Mouse (Mus musculus): ENCODE data around the gene Numbl. TPM values are rescaled to one million over a fixed set of nuclear protein-coding genes. Genes with fewer than 3 reads are reported as not detected.

The Numbl gene
- total and polyA plus RNA-seq, 2 experiments from 2014 or later: 6.2 to 15.9 TPM

DNA sequence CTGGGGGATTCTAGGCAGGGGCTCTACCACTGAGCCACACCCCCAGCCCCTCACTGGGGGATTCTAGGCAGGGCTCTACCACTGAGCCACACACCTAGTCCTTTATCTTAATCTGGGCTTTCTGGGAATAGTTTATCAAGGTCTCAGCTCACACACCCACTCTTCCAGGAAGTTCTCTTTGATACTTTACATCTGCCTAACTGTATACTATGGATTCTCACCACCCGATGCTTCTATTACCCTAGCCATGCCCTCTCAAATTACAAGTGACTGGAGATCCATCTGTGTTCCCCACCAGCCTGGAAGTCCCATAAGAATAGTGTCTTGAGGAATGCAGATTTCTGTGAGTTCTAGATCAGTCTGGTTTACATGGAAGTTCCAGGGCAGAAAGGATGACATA is 35.7 kb upstream of the Numbl start:
- ATAC-seq (ENCODE audit: insufficient read depth, low read depth) (no peak), DNase-seq (ENCODE audit: low spot score) (no peak)
- H3K36me3 ChIP-seq (replicated peaks; ENCODE audit: control insufficient read depth, insufficient read depth, low read length): peaks cover 14% of the 10 kb centered on the region
- TF ChIP-seq CTCF (IDR thresholded peaks at IDR 0.05; ENCODE audit: low read depth) (no peak), EP300 (IDR thresholded peaks at IDR 0.05; ENCODE audit: low read depth) (no peak)
- 68% methylated on average over 1 of the region's 1 CpGs for WGBS
- H3K9me3 ChIP-seq (replicated peaks; ENCODE audit: control insufficient read depth, low read length): no peaks in the 10 kb centered on the region
- H3K4me1 ChIP-seq (ENCODE audit: control insufficient read depth, insufficient read depth): peaks cover 13% of the 10 kb centered on the region
- H3K27ac ChIP-seq (ENCODE audit: low read depth): no peak overlapping the region
- H3K4me2 ChIP-seq (ENCODE audit: low read depth, low read length): no peak overlapping the region
- H3K4me3 ChIP-seq (ENCODE audit: low read depth, low read length): no peak overlapping the region
- no peak overlapping the region for H3K9ac ChIP-seq (replicated peaks; ENCODE audit: low read depth, low read length)
- no peaks in the 10 kb centered on the region for H3K27me3 ChIP-seq (ENCODE audit: control insufficient read depth, insufficient read depth, low read length)

DNA sequence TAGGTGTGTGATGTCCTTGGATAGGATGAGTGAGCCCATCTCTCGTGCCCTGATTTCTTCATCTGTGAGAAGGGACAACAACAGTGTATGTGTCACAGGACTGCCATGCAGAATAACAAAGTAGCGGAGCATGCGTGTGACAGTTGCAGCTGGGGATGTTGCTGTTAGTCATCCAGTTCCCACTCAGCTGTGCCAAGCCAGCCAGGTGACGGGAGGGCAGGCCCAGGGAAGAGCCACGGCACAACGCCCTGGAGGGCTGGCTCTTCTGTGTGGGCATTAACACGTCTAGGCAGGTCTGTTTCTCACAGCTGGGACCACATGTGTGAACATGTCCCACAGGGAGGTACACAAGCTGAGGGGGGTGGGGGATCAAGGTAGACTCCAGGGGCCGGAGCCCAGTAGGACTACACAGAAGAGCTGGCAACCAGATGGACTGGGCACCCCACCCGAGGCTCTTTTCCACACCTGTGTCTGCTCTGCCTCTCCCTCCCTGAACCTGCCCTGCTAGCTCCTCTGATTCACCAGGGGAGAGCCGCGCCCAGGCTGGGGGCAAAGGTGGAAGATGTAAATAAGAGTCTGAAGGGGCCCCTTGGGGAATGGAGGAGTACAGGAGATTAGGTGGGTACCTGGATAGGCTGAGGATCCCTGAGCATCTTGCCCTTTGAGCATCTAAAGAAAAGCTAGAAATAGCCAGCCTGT is 33.2 kb upstream of the Numbl start:
- WGBS: 79% methylated on average over 11 of the region's 11 CpGs
- Histone ChIP-seq H3K4me1 (ENCODE audit: control insufficient read depth, insufficient read depth) (peaks cover 16% of the 10 kb centered on the region), H3K9me3 (replicated peaks; ENCODE audit: control insufficient read depth, low read length) (no peaks in the 10 kb centered on the region), H3K4me2 (ENCODE audit: low read depth, low read length) (no peak overlapping the region), H3K36me3 (replicated peaks; ENCODE audit: control insufficient read depth, insufficient read depth, low read length) (0 out of 2 replicates have a peak, but pooled peaks cover 1% of the 10 kb centered on the region), H3K4me3 (ENCODE audit: low read depth, low read length) (no peak overlapping the region), H3K27ac (ENCODE audit: low read depth) (no peak overlapping the region), H3K9ac (replicated peaks; ENCODE audit: low read depth, low read length) (peak overlapping the region; percentile 30; the same call in 1 of the 2 replicates), H3K27me3 (ENCODE audit: control insufficient read depth, insufficient read depth, low read length) (no peaks in the 10 kb centered on the region)
- TF ChIP-seq CTCF (IDR thresholded peaks at IDR 0.05; ENCODE audit: low read depth) (no peak), EP300 (IDR thresholded peaks at IDR 0.05; ENCODE audit: low read depth) (no peak)
- ATAC-seq (ENCODE audit: insufficient read depth, low read depth) (no peak), DNase-seq (ENCODE audit: low spot score) (no peak)

DNA sequence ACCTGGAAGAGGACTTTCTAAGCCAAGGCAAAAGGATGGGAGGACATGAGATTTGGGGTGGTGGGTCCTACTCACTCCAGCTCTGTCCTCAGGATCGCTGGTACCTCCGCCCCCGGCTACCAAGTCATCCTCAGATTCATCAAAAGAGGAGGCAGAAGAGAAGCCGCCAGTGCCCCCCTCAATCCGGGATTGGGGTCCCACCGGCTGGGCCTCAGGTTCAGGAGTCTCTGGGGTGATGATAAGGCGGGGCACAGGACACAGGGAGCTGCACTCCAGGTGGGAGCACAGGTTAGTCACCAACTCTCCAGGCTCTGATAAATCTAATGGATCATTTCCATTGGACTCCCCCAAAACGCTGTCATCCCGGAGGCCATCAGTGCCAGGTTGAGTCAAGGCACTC is 31.0 kb upstream of the Numbl start:
- H3K4me3 ChIP-seq (ENCODE audit: low read depth, low read length): peak overlapping the region; percentile 73
- no peaks in the 10 kb centered on the region for H3K27me3 ChIP-seq (ENCODE audit: control insufficient read depth, insufficient read depth, low read length)
- DNase-seq (ENCODE audit: low spot score) (no peak), ATAC-seq (ENCODE audit: insufficient read depth, low read depth) (no peak)
- H3K9me3 ChIP-seq (replicated peaks; ENCODE audit: control insufficient read depth, low read length): no peaks in the 10 kb centered on the region
- 37% methylated on average over 9 of the region's 9 CpGs for WGBS
- no peak overlapping the region for H3K27ac ChIP-seq (ENCODE audit: low read depth)
- no peaks in the 10 kb centered on the region for H3K36me3 ChIP-seq (replicated peaks; ENCODE audit: control insufficient read depth, insufficient read depth, low read length)
- H3K4me1 ChIP-seq (ENCODE audit: control insufficient read depth, insufficient read depth): peaks cover 17% of the 10 kb centered on the region
- TF ChIP-seq CTCF (IDR thresholded peaks at IDR 0.05; ENCODE audit: low read depth) (no peak), EP300 (IDR thresholded peaks at IDR 0.05; ENCODE audit: low read depth) (no peak)
- H3K9ac ChIP-seq (replicated peaks; ENCODE audit: low read depth, low read length): peak overlapping the region; percentile 75; the same call in 1 of the 2 replicates
- H3K4me2 ChIP-seq (ENCODE audit: low read depth, low read length): peak overlapping the region; percentile 79

DNA sequence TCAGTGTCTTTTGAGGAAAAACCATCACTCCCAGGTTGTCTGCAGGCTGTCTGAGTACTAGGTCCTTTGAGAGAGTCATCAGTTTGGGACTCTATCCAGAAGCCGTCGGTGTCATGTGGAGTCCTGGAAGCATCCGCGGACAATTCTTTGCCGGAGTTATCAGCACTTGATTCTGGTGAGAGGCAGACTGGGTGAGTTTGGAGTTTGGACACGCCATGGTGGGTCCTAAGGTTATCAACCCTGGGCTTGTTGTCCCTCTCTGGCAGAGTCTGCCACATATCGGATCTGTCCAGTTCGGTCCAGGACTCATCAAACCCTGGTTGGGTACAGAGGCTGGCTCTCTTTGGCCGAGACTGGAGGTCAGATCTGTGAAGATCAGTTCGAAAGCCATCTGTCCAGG is 30.6 kb upstream of the Numbl start:
- no peaks in the 10 kb centered on the region for H3K9me3 ChIP-seq (replicated peaks; ENCODE audit: control insufficient read depth, low read length)
- 2% methylated on average over 10 of the region's 10 CpGs for WGBS
- H3K36me3 ChIP-seq (replicated peaks; ENCODE audit: control insufficient read depth, insufficient read depth, low read length): no peaks in the 10 kb centered on the region
- ATAC-seq (ENCODE audit: insufficient read depth, low read depth) (no peak; the same call in 1 of the 2 replicates), DNase-seq (ENCODE audit: low spot score) (no peak)
- peak overlapping the region; percentile 75 for H3K9ac ChIP-seq (replicated peaks; ENCODE audit: low read depth, low read length)
- peaks cover 20% of the 10 kb centered on the region for H3K4me1 ChIP-seq (ENCODE audit: control insufficient read depth, insufficient read depth)
- H3K27me3 ChIP-seq (ENCODE audit: control insufficient read depth, insufficient read depth, low read length): no peaks in the 10 kb centered on the region
- peak overlapping the region; percentile 84 for H3K27ac ChIP-seq (ENCODE audit: low read depth)
- TF ChIP-seq EP300 (IDR thresholded peaks at IDR 0.05; ENCODE audit: low read depth) (no peak), CTCF (IDR thresholded peaks at IDR 0.05; ENCODE audit: low read depth) (no peak)
- peak overlapping the region; percentile 73 for H3K4me3 ChIP-seq (ENCODE audit: low read depth, low read length)
- peak overlapping the region; percentile 79 for H3K4me2 ChIP-seq (ENCODE audit: low read depth, low read length)

DNA sequence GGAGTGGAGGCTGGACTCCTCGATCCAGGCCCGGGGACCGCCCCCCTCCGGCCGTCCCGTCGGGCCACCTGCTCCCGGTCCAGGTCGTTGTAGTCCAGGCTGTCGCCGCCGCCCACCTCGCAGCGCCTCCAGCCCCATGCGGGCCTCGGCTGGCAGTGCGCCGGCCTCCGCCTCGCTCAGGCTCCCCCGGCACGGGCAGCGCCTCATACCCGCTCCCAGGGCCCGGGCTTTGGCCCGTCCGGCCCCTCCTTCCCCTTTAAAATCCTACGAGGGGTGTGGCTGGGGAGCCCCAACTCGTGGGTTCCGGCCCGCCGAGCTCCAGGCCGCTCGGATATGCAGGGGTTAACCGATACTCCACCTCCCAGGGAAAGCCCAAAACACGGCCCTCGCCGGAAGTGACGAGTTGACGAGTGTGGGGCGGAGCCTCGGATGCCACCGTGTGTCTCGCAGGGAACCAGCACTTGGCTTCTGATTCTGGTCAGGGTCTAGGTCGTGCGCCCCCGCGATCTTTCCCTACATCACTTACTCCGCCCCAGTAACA is 29.9 kb upstream of the Numbl start, which contains the start of gene Itpkc:
TSS of gene Itpkc (minus strand) at position 381 of the 541 bp plus-strand sequence.
- DNase-seq (ENCODE audit: low spot score) (peak; percentile 93), ATAC-seq (ENCODE audit: insufficient read depth, low read depth) (peak; percentile 85)
- Histone ChIP-seq H3K4me1 (ENCODE audit: control insufficient read depth, insufficient read depth) (peaks cover 22% of the 10 kb centered on the region), H3K4me3 (ENCODE audit: low read depth, low read length) (peak within 1 kb of the TSS; percentile 73), H3K27ac (ENCODE audit: low read depth) (peak within 1 kb of the TSS; percentile 84), H3K36me3 (replicated peaks; ENCODE audit: control insufficient read depth, insufficient read depth, low read length) (no peaks in the 10 kb centered on the region), H3K27me3 (ENCODE audit: control insufficient read depth, insufficient read depth, low read length) (no peaks in the 10 kb centered on the region), H3K4me2 (ENCODE audit: low read depth, low read length) (peak within 1 kb of the TSS; percentile 79), H3K9ac (replicated peaks; ENCODE audit: low read depth, low read length) (peak within 1 kb of the TSS; percentile 75), H3K9me3 (replicated peaks; ENCODE audit: control insufficient read depth, low read length) (no peaks in the 10 kb centered on the region)
- WGBS: under 1% methylated on average over 49 of the region's 49 CpGs
- TF ChIP-seq EP300 (IDR thresholded peaks at IDR 0.05; ENCODE audit: low read depth) (no peak; the same call in 1 of the 2 replicates), CTCF (IDR thresholded peaks at IDR 0.05; ENCODE audit: low read depth) (no peak; the same call in 1 of the 2 replicates)

Measured in heart, postnatal 0 days (tissue).